Comparison of ENCODE assay signal across 8 mouse cellular contexts in genomic region chr11:51265326-51265725, GRCm38 (mm10). TPM values are rescaled to one million over a fixed set of nuclear protein-coding genes. Genes with fewer than 3 reads are reported as not detected.
DNase-seq lines count a peak whose midpoint lies in the region; ATAC-seq and TF ChIP-seq lines count a peak whose summit lies in the region.

No protein-coding gene starts in this region.

- H3K9ac ChIP-seq in kidney, postnatal 0 days (ENCODE audit: low read depth, low read length): no peak overlapping the region

- H3K4me1 ChIP-seq in kidney, postnatal 0 days (replicated peaks; ENCODE audit: insufficient read depth, low read length): peaks cover 13% of the 10 kb centered on the region; the same call in 1 of the 2 replicates

- H3K4me3 ChIP-seq in kidney, postnatal 0 days (replicated peaks; ENCODE audit: low read depth, low read length): no peak overlapping the region

- intact Hi-C loops in heart, postnatal 25 days (cut with DNase I): loop anchor here (10.0 kb wide), 1 partner anchor 321 kb away; the partner anchor contains the start of gene 4933414I15Rik

- no peaks in the 10 kb centered on the region for H3K9me3 ChIP-seq in kidney, postnatal 0 days (replicated peaks; ENCODE audit: low read length)

- peaks cover 3% of the 10 kb centered on the region; the same call in 1 of the 2 replicates for H3K36me3 ChIP-seq in kidney, postnatal 0 days (ENCODE audit: insufficient read depth, low read length)

- peak; percentile 91 for DNase-seq in heart, adult 11 months
- DNase-seq in heart, postnatal 25 days (ENCODE audit: low spot score): no peak
- DNase-seq in brain, adult 2 months (ENCODE audit: low read depth, low spot score): peak; percentile 70
- peak; percentile 25 to 43 for DNase-seq in heart, adult 18-20 months
- DNase-seq in kidney, postnatal 0 days (ENCODE audit: low spot score): peak; percentile 74
- DNase-seq in ovary, postnatal 10 days (ENCODE audit: low spot score): no peak
- DNase-seq in layer of hippocampus, adult 9-10 months (ENCODE audit: low spot score): no peak

- peak; percentile 63; the same call in 1 of the 2 replicates for TF ChIP-seq CTCF in kidney, postnatal 0 days (IDR thresholded peaks at IDR 0.05; ENCODE audit: low read depth)

- H3K27ac ChIP-seq in kidney, postnatal 0 days: no peak overlapping the region

- 52% methylated on average over 3 of the region's 3 CpGs for WGBS in kidney, postnatal 0 days

- peak overlapping the region; percentile 81; the same call in 1 of the 2 replicates for H3K4me2 ChIP-seq in kidney, postnatal 0 days (ENCODE audit: low read length)

- no peaks in the 10 kb centered on the region for H3K27me3 ChIP-seq in kidney, postnatal 0 days (ENCODE audit: insufficient read depth, low read length)

- no peak for ATAC-seq in kidney, postnatal 0 days (replicated peaks; ENCODE audit: low FRiP score, low read depth)
- peak; percentile 30; the same call in 1 of the 2 replicates for ATAC-seq in megakaryocyte progenitor cell, adult 5-6 weeks (replicated peaks; ENCODE audit: poor library complexity)

RNA-seq across cellular contexts. Expression of gene BC049762, which starts 2.5 kb away (rescaled TPM):
- total RNA-seq in heart, postnatal 25 days (2021): under 1 TPM in 1 of 2 experiments, not detected in 1; 0.42 TPM
- total RNA-seq in heart, adult 18-20 months (2021): not detected
- polyA plus RNA-seq in kidney, postnatal 0 days (2015; fragmentation: Nextera tagmentation; extraction: Ambion mirVana): 0.74 and 1.0 TPM in 2 replicates
- 2.3 and 2.6 TPM in 2 replicates for total RNA-seq in megakaryocyte progenitor cell, adult 5-6 weeks (2015)
- 0.29 TPM in 1 of 2 replicates, not detected in the other for total RNA-seq in megakaryocyte progenitor cell, adult 5-6 weeks (2017)

RNA-seq across cellular contexts. Expression of gene Clk4, which starts 3.8 kb away (rescaled TPM):
- 10 to 100 TPM; 40.4 to 43.4 TPM for total RNA-seq in heart, postnatal 25 days (2021)
- total RNA-seq in heart, adult 18-20 months (2021): 10 to 100 TPM; 26.9 to 37.2 TPM
- 90.0 and 96.8 TPM in 2 replicates for polyA plus RNA-seq in kidney, postnatal 0 days (2015; fragmentation: Nextera tagmentation; extraction: Ambion mirVana)
- 141 and 185 TPM in 2 replicates for total RNA-seq in megakaryocyte progenitor cell, adult 5-6 weeks (2015)
- 138 and 218 TPM in 2 replicates for total RNA-seq in megakaryocyte progenitor cell, adult 5-6 weeks (2017)

RNA-seq across cellular contexts. Expression of gene Col23a1, which starts 24.4 kb away (rescaled TPM):
- 1 to 10 TPM; 1.0 to 1.6 TPM for total RNA-seq in heart, postnatal 25 days (2021)
- total RNA-seq in heart, adult 18-20 months (2021): 1 to 10 TPM; 2.0 to 2.1 TPM
- polyA plus RNA-seq in kidney, postnatal 0 days (2015; fragmentation: Nextera tagmentation; extraction: Ambion mirVana): 6.0 and 6.8 TPM in 2 replicates
- 0.02 TPM in 1 of 2 replicates, not detected in the other for total RNA-seq in megakaryocyte progenitor cell, adult 5-6 weeks (2015)
- 0.03 TPM in 1 of 2 replicates, not detected in the other for total RNA-seq in megakaryocyte progenitor cell, adult 5-6 weeks (2017)

RNA-seq across cellular contexts. Expression of gene Gm12569, which starts 45.1 kb away (rescaled TPM):
- not detected for total RNA-seq in heart, postnatal 25 days (2021)
- not detected for total RNA-seq in heart, adult 18-20 months (2021)
- not detected in 2 replicates for polyA plus RNA-seq in kidney, postnatal 0 days (2015; fragmentation: Nextera tagmentation; extraction: Ambion mirVana)
- not detected in 2 replicates for total RNA-seq in megakaryocyte progenitor cell, adult 5-6 weeks (2015)
- not detected in 2 replicates for total RNA-seq in megakaryocyte progenitor cell, adult 5-6 weeks (2017)

Comparison
In these comparisons a context has a peak if more than half of its experiments do, and no peak if none do; other contexts are left out.
1. DNase-seq: peak in heart, adult 11 months (single experiment), brain, adult 2 months (single experiment), heart, adult 18-20 months (2 of 2) and kidney, postnatal 0 days (single experiment); none in heart, postnatal 25 days (single experiment), ovary, postnatal 10 days (single experiment) and layer of hippocampus, adult 9-10 months (single experiment).